Mouse (Mus musculus): ENCODE results near the gene Prl3c1. TPM values are rescaled to one million over a fixed set of nuclear protein-coding genes. Genes with fewer than 3 reads are reported as not detected.
"Not testable (repeated sequence)": the region's sequence is repeated elsewhere in the genome, so short reads cannot be mapped to it uniquely, and the experiment has no call there.

Prl3c1 gene
- total RNA-seq (2021), result not detected in 2 replicates
- long read RNA-seq, result 0 reads

DNA sequence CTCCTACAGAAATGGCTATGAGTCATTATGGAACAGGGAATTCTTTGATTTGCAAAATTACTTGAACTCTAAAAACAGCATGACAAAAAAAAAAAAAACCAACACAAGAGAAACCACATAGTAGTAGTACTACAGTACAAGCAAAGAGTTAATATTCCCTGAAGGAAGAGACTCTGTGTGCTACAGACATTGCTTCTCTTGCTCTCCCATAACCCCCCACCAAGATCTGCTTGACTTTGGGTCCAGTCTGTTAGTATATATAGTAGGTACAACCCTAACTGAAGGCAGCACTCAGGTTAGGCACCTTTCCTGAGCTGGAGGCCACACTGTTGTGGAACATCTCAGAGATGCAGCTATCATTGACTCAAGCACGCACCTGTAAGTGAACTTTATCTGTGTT, at the start of gene Prl3c1:
TSS of gene Prl3c1 (plus strand) at position 301 of the 400 bp plus-strand sequence.
- DNase-seq, result no peak

DNA sequence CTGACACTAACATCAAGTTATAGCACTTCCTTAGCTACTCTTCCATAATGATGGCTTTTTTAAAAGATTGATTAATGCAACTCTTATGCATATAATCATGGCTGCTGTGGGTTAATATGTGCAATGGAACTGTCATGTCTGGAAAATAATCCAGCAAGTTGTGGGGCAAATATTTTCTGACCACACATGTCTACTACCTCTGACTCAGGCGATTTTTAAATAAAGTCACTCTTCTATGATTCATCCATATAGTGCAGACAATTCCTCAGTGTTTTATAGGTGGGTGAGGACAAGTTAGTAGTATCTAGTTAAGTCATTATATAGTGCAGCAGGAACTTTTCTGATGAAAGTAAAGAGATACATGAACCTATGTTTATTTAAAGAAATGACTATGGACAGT, 48.2 kb upstream of the Prl3c1 start:
- no peak for DNase-seq

DNA sequence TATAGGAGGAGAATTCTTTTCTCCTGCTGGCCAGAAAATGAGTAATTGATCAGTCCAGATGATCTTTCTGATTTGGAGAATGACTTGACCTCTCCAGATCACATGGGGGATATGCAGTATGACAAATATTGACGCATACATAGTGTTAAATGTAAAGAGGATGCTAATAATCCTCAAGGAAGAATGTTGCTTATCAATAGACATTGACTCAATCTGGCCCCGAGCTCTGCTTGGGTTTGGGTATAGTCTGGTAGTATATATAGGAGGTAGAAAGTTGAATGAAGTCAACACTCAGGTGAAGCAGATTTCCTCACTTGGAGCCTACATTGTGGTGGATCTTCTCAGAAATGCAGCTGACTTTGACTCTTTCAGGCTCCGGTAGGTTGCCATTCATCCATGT, 40.0 kb upstream of the Prl3c1 start, which contains the start of gene Prl3d3:
TSS of gene Prl3d3 (plus strand) at position 301 of the 400 bp plus-strand sequence.
- not testable (repeated sequence) for DNase-seq

DNA sequence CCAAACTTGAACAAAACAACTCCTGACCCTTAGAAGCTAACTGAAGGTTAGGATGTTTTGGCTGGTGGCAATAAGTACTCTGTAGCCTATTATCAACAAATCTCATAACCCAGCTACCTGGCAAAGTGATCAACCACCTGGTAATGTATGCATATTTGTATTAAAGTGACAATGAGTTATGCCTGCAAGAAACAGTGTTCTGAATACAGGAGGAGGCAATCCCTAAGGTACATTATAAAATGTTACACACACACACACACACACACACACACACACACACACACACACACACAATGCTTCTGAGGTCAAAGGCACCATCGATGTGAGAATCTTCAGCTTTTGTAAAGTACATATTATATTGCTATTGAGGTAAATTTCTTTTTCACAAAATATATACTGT, 45.1 kb downstream of the Prl3c1 start, which contains the start of gene Prl3b1:
TSS of gene Prl3b1 (plus strand) at position 301 of the 400 bp plus-strand sequence.
- DNase-seq, result no peak

Other genes starting within 250 kb of the Prl3c1 start
- not detected in 2 replicates for gene Prl, start 139.1 kb upstream of the Prl3c1 start, total RNA-seq (2021)
- gene Prl3d1, start 102.5 kb upstream of the Prl3c1 start, total RNA-seq (2021), result not detected in 2 replicates
- gene Prl3d2, start 75.0 kb upstream of the Prl3c1 start, total RNA-seq (2021), result not detected in 2 replicates
- not detected in 2 replicates for gene Prl3d3, start 39.9 kb upstream of the Prl3c1 start, total RNA-seq (2021)
- gene Prl3b1, start 45.2 kb downstream of the Prl3c1 start, total RNA-seq (2021), result not detected in 2 replicates
- not detected in 2 replicates for gene Prl3a1, start 62.8 kb downstream of the Prl3c1 start, total RNA-seq (2021)
- not detected in 2 replicates for gene Prl6a1, start 116.0 kb downstream of the Prl3c1 start, total RNA-seq (2021)
- 1.4 and 1.9 TPM in 2 replicates for gene Prl8a2, start 149.0 kb downstream of the Prl3c1 start, total RNA-seq (2021)
- not detected in 2 replicates for gene Prl2b1, start 194.2 kb downstream of the Prl3c1 start, total RNA-seq (2021)
- not detected in 2 replicates for gene Prl8a6, start 242.0 kb downstream of the Prl3c1 start, total RNA-seq (2021)

Measured in adrenal gland, postnatal 25 days (tissue).